Mouse (Mus musculus) hindbrain, postnatal 0 days (tissue): ENCODE measurements around the gene Nebl. TPM values are rescaled to one million over a fixed set of nuclear protein-coding genes. Genes with fewer than 3 reads are reported as not detected.

Source experiments
- ATAC-seq: fragments of 200-750 bp; cut with Nextera tagmentation; 2 replicates; pipeline ENCODE4 v1.8.0; 2017; ENCODE audit warnings: mild to moderate bottlenecking, moderate TSS enrichment, moderate library complexity
- DNase-seq: peaks from one replicate; pipeline ENCODE4 v3.0.0-alpha.2; 2015; ENCODE audit warnings: low spot score
- H3K27ac ChIP-seq: fragments of 300-500 bp; sonication (generic); 2 replicates; pipeline ENCODE4 v1.5.1; 2014; ENCODE audit warnings: mild to moderate bottlenecking
- H3K27me3 ChIP-seq: fragments of 300-500 bp; sonication (generic); 2 replicates; pipeline ENCODE4 v1.6.1; 2014; ENCODE audit warnings: low read length, mixed read lengths; ENCODE audit not compliant: insufficient read depth
- H3K36me3 ChIP-seq: fragments of 300-500 bp; sonication (generic); 2 replicates; pipeline ENCODE4 v1.6.1; 2014; ENCODE audit warnings: low read length, mixed read lengths; ENCODE audit not compliant: insufficient read depth
- H3K4me1 ChIP-seq: fragments of 300-500 bp; sonication (generic); 2 replicates; pipeline ENCODE4 v1.6.1; 2014; ENCODE audit warnings: antibody characterized with exemption, low read length, mixed read lengths; ENCODE audit not compliant: insufficient read depth
- H3K4me2 ChIP-seq: fragments of 300-500 bp; sonication (generic); 2 replicates; pipeline ENCODE4 v1.6.1; 2014; ENCODE audit warnings: low read depth, mild to moderate bottlenecking, low read length, moderate library complexity, mixed read lengths
- H3K4me3 ChIP-seq: fragments of 300-500 bp; sonication (generic); 2 replicates; pipeline ENCODE4 v1.5.1; 2014; ENCODE audit warnings: low read length
- H3K9ac ChIP-seq: fragments of 300-500 bp; sonication (generic); replicated peaks from 2 replicates; pipeline ENCODE4 v1.6.1; 2014; ENCODE audit warnings: mild to moderate bottlenecking, low read length, moderate library complexity, mixed read lengths
- H3K9me3 ChIP-seq: fragments of 300-500 bp; sonication (generic); 2 replicates; pipeline ENCODE4 v1.6.1; 2016; ENCODE audit warnings: low read length, mixed read lengths
- CTCF ChIP-seq: IDR thresholded peaks from 2 replicates; pipeline ENCODE4 v1.5.1; 2016; ENCODE audit warnings: antibody characterized with exemption, control low read depth, low read depth
- WGBS: fragments of 180-500 bp; shearing (Covaris S2); extraction: QIAGEN DNeasy Blood & Tissue Kit; methylation state at CpG from one replicate; pipeline ENCODE4 v1.1.7; 2014; 5-methylcytosine and 5-hydroxymethylcytosine counted together
- polyA plus RNA-seq: library from polyadenylated mRNA; unstranded; fragments of >200 nt; fragmentation: Nextera tagmentation; extraction: Ambion mirVana; gene quantifications from 2 replicates; pipeline ENCODE4 v1.2.1, GENCODE M21; 2015
- total RNA-seq: library from RNA; depleted of rRNA; stranded (reverse); fragments of >200 nt; gene quantifications from 2 replicates; pipeline ENCODE4 v1.2.3, GENCODE M21; 2014

Nebl gene
- total and polyA plus RNA-seq, 2 experiments from 2014 or later, result 15.4 to 25.8 TPM

GRCm38 (mm10) chr2:17692926-17693325 lies 38.3 kb downstream of the Nebl start:
- Histone ChIP-seq H3K4me1 (no peaks in the 10 kb centered on the region), H3K4me2 (no peak overlapping the region), H3K9ac (no peak overlapping the region), H3K4me3 (no peak overlapping the region), H3K9me3 (no peaks in the 10 kb centered on the region), H3K27me3 (no peaks in the 10 kb centered on the region), H3K36me3 (no peaks in the 10 kb centered on the region), H3K27ac (no peak overlapping the region)
- ATAC-seq, result no peak
- WGBS, result 63% methylated on average over 2 of the region's 2 CpGs
- TF ChIP-seq CTCF, result no peak
- DNase-seq, result no peak

- no peak for DNase-seq
- H3K36me3 ChIP-seq, result no peaks in the 10 kb centered on the region
- no peak overlapping the region for H3K4me2 ChIP-seq
- H3K9me3 ChIP-seq, result no peaks in the 10 kb centered on the region
- TF ChIP-seq CTCF, result no peak
- H3K4me1 ChIP-seq, result no peaks in the 10 kb centered on the region
- WGBS, result 69% methylated on average over 5 of the region's 5 CpGs
- no peak overlapping the region for H3K27ac ChIP-seq
- no peak for ATAC-seq
- H3K9ac ChIP-seq, result no peak overlapping the region
- H3K27me3 ChIP-seq, result no peaks in the 10 kb centered on the region
- no peak overlapping the region for H3K4me3 ChIP-seq
Observed at GRCm38 (mm10) chr2:17690264-17690663, 41.0 kb downstream of the Nebl start.

GRCm38 (mm10) chr2:17687141-17687540 lies 44.1 kb downstream of the Nebl start:
- Histone ChIP-seq H3K4me3 (no peak overlapping the region), H3K36me3 (no peaks in the 10 kb centered on the region), H3K4me2 (no peak overlapping the region), H3K27ac (no peak overlapping the region), H3K9ac (no peak overlapping the region), H3K27me3 (no peaks in the 10 kb centered on the region), H3K4me1 (no peaks in the 10 kb centered on the region), H3K9me3 (no peaks in the 10 kb centered on the region)
- no peak for ATAC-seq
- DNase-seq, result no peak
- WGBS, result 87% methylated on average over 6 of the region's 6 CpGs
- no peak for TF ChIP-seq CTCF

GRCm38 (mm10) chr2:17683326-17684040 lies 47.8 kb downstream of the Nebl start:
- Histone ChIP-seq H3K4me1 (no peaks in the 10 kb centered on the region), H3K9ac (no peak overlapping the region), H3K4me3 (no peak overlapping the region), H3K4me2 (no peak overlapping the region), H3K27ac (peak overlapping the region; percentile 69), H3K27me3 (no peaks in the 10 kb centered on the region), H3K36me3 (no peaks in the 10 kb centered on the region), H3K9me3 (no peaks in the 10 kb centered on the region)
- DNase-seq (peak; percentile 59), ATAC-seq (peak; percentile 73)
- 38% methylated on average over 4 of the region's 4 CpGs for WGBS
- no peak for TF ChIP-seq CTCF

- no peak overlapping the region for H3K27ac ChIP-seq
- no peak for TF ChIP-seq CTCF
- DNase-seq, result no peak
- H3K27me3 ChIP-seq, result no peaks in the 10 kb centered on the region
- 89% methylated on average over 10 of the region's 10 CpGs for WGBS
- H3K9ac ChIP-seq, result no peak overlapping the region
- H3K4me3 ChIP-seq, result no peak overlapping the region
- H3K36me3 ChIP-seq, result no peaks in the 10 kb centered on the region
- peaks cover 10% of the 10 kb centered on the region; the same call in 1 of the 2 replicates for H3K4me1 ChIP-seq
- no peak for ATAC-seq
- H3K4me2 ChIP-seq, result no peak overlapping the region
- H3K9me3 ChIP-seq, result no peaks in the 10 kb centered on the region
Observed at GRCm38 (mm10) chr2:17672156-17672555, 59.1 kb downstream of the Nebl start.

GRCm38 (mm10) chr2:17671566-17671965 lies 59.7 kb downstream of the Nebl start:
- H3K9ac ChIP-seq, result no peak overlapping the region
- WGBS, result 64% methylated on average over 8 of the region's 8 CpGs
- no peaks in the 10 kb centered on the region for H3K27me3 ChIP-seq
- H3K4me1 ChIP-seq, result peaks cover 10% of the 10 kb centered on the region; the same call in 1 of the 2 replicates
- H3K27ac ChIP-seq, result no peak overlapping the region
- H3K4me3 ChIP-seq, result no peak overlapping the region
- no peak for DNase-seq
- ATAC-seq, result no peak; the same call in 1 of the 2 replicates
- no peaks in the 10 kb centered on the region for H3K36me3 ChIP-seq
- H3K9me3 ChIP-seq, result no peaks in the 10 kb centered on the region
- TF ChIP-seq CTCF, result no peak
- H3K4me2 ChIP-seq, result no peak overlapping the region

GRCm38 (mm10) chr2:17669953-17670352 lies 61.3 kb downstream of the Nebl start:
- Histone ChIP-seq H3K4me1 (peaks cover 10% of the 10 kb centered on the region; the same call in 1 of the 2 replicates), H3K4me3 (peak overlapping the region; percentile 21), H3K27me3 (no peaks in the 10 kb centered on the region), H3K36me3 (no peaks in the 10 kb centered on the region), H3K27ac (peak overlapping the region; percentile 78), H3K9me3 (no peaks in the 10 kb centered on the region), H3K9ac (peak overlapping the region; percentile 33; the same call in 1 of the 2 replicates), H3K4me2 (peak overlapping the region; percentile 47)
- TF ChIP-seq CTCF, result no peak
- peak; percentile 78 for DNase-seq
- WGBS, result 8% methylated on average over 10 of the region's 10 CpGs
- ATAC-seq, result peak; percentile 81
